ENCODE assay signal across 28 mouse cellular contexts in genomic region chr14:30837416-30837996, GRCm38 (mm10). TPM values are rescaled to one million over a fixed set of nuclear protein-coding genes. Genes with fewer than 3 reads are reported as not detected.
DNase-seq lines count a peak whose midpoint lies in the region; ATAC-seq and TF ChIP-seq lines count a peak whose summit lies in the region.
"Had no signal": no experiment of that assay in that cellular context is flagged by ENCODE, and none has a peak within 500 bp of the region (broad histone marks: within the 10 kb centered on the region; RNA-seq: fewer than 3 reads in every experiment).

No protein-coding gene starts in this region.

- H3ac ChIP-seq in C2C12 (ENCODE audit: control insufficient read depth, insufficient read length, low read depth) = no peak overlapping the region

- no peak overlapping the region for H3K9ac ChIP-seq in heart, embryonic 16.5 days (ENCODE audit: low read length)
- H3K9ac ChIP-seq in heart, embryonic 12.5 days = no peak overlapping the region
- H3K9ac ChIP-seq in kidney, postnatal 0 days (ENCODE audit: low read depth, low read length) = no peak overlapping the region
- H3K9ac ChIP-seq in midbrain, embryonic 13.5 days (replicated peaks) = no peak overlapping the region
- H3K9ac ChIP-seq: forebrain, embryonic 13.5 days; heart, embryonic 15.5 days; hindbrain, embryonic 14.5 days had no signal

- H3K27ac ChIP-seq in heart, embryonic 16.5 days (ENCODE audit: low read length) = 0 out of 2 replicates have a peak overlapping the region, but pooled peaks have one; percentile 4
- H3K27ac ChIP-seq in heart, embryonic 12.5 days (ENCODE audit: poor library complexity, severe bottlenecking) = no peak overlapping the region
- H3K27ac ChIP-seq in kidney, postnatal 0 days = peak overlapping the region; percentile 13; the same call in 1 of the 2 replicates
- no peak overlapping the region for H3K27ac ChIP-seq in midbrain, embryonic 13.5 days
- H3K27ac ChIP-seq: forebrain, embryonic 10.5 days; forebrain, embryonic 13.5 days; gastrocnemius, adult 2 months; heart, embryonic 15.5 days; hindbrain, embryonic 14.5 days; hindbrain, postnatal 0 days had no signal

- no peak for ATAC-seq in heart, embryonic 16.5 days (replicated peaks; ENCODE audit: extremely low read depth, insufficient read depth, low FRiP score)
- no peak for ATAC-seq in heart, embryonic 12.5 days (ENCODE audit: insufficient number of reproducible peaks, low FRiP score)
- ATAC-seq in kidney, postnatal 0 days (replicated peaks; ENCODE audit: low FRiP score, low read depth) = no peak
- no peak for ATAC-seq in midbrain, embryonic 13.5 days
- ATAC-seq: forebrain, embryonic 13.5 days; forebrain, embryonic 16.5 days; hindbrain, postnatal 0 days; inflammation-experienced regulatory T-cells, adult 6 months; intestine, embryonic 16.5 days; Patski had no signal

- no peaks in the 10 kb centered on the region for H3K27me3 ChIP-seq in heart, embryonic 16.5 days (ENCODE audit: control insufficient read depth, insufficient read depth, low read length)
- H3K27me3 ChIP-seq in heart, embryonic 12.5 days (replicated peaks) = no peaks in the 10 kb centered on the region
- no peaks in the 10 kb centered on the region for H3K27me3 ChIP-seq in kidney, postnatal 0 days (ENCODE audit: insufficient read depth, low read length)
- H3K27me3 ChIP-seq in C2C12 (ENCODE audit: control insufficient read depth, insufficient read depth, insufficient read length) = no peaks in the 10 kb centered on the region
- no peaks in the 10 kb centered on the region for H3K27me3 ChIP-seq in splenic B cell, adult 2 months (ENCODE audit: control insufficient read depth, insufficient read depth, low read length, poor library complexity, severe bottlenecking)
- H3K27me3 ChIP-seq in midbrain, embryonic 13.5 days = no peaks in the 10 kb centered on the region
- H3K27me3 ChIP-seq: forebrain, embryonic 13.5 days; heart, embryonic 15.5 days; Patski had no signal

- no peaks in the 10 kb centered on the region for H3K36me3 ChIP-seq in heart, embryonic 16.5 days (ENCODE audit: control insufficient read depth, insufficient read depth)
- H3K36me3 ChIP-seq in heart, embryonic 12.5 days = peaks cover 9% of the 10 kb centered on the region; the same call in 1 of the 2 replicates
- H3K36me3 ChIP-seq in kidney, postnatal 0 days (ENCODE audit: insufficient read depth, low read length) = no peaks in the 10 kb centered on the region
- peaks cover 6% of the 10 kb centered on the region for H3K36me3 ChIP-seq in C2C12 (ENCODE audit: control insufficient read depth, insufficient read depth)
- peaks cover 2% of the 10 kb centered on the region; the same call in 1 of the 2 replicates for H3K36me3 ChIP-seq in splenic B cell, adult 2 months (ENCODE audit: control insufficient read depth, insufficient read depth, low read length, poor library complexity, severe bottlenecking)
- peaks cover 21% of the 10 kb centered on the region for H3K36me3 ChIP-seq in midbrain, embryonic 13.5 days
- H3K36me3 ChIP-seq: heart, embryonic 15.5 days had no signal

- H3K4me2 ChIP-seq in heart, embryonic 16.5 days (ENCODE audit: low read depth, low read length) = no peak overlapping the region
- no peak overlapping the region for H3K4me2 ChIP-seq in heart, embryonic 12.5 days
- H3K4me2 ChIP-seq in kidney, postnatal 0 days (ENCODE audit: low read length) = no peak overlapping the region
- no peak overlapping the region for H3K4me2 ChIP-seq in midbrain, embryonic 13.5 days (replicated peaks)
- H3K4me2 ChIP-seq: forebrain, embryonic 13.5 days; heart, embryonic 15.5 days; hindbrain, embryonic 14.5 days had no signal

- H3K79me3 ChIP-seq in C2C12 (ENCODE audit: low read depth) = peaks cover 7% of the 10 kb centered on the region

- 56% methylated on average over 14 of the region's 14 CpGs for WGBS in heart, embryonic 16.5 days
- WGBS in heart, embryonic 12.5 days = 72% methylated on average over 14 of the region's 14 CpGs
- WGBS in kidney, postnatal 0 days = 70% methylated on average over 14 of the region's 14 CpGs
- 93% methylated on average over 14 of the region's 14 CpGs for WGBS in midbrain, embryonic 13.5 days

- no peaks in the 10 kb centered on the region for H3K9me3 ChIP-seq in heart, embryonic 16.5 days (replicated peaks; ENCODE audit: control insufficient read depth, low read length)
- no peaks in the 10 kb centered on the region for H3K9me3 ChIP-seq in heart, embryonic 12.5 days (replicated peaks)
- H3K9me3 ChIP-seq in kidney, postnatal 0 days (replicated peaks; ENCODE audit: low read length) = no peaks in the 10 kb centered on the region
- H3K9me3 ChIP-seq in midbrain, embryonic 13.5 days = no peaks in the 10 kb centered on the region
- H3K9me3 ChIP-seq: forebrain, embryonic 10.5 days; forebrain, embryonic 13.5 days; G1E; heart, embryonic 15.5 days had no signal

- TF ChIP-seq CTCF in kidney, postnatal 0 days (IDR thresholded peaks at IDR 0.05; ENCODE audit: low read depth) = no peak
- no peak for TF ChIP-seq CTCF in C2C12 (IDR thresholded peaks at IDR 0.05; ENCODE audit: control insufficient read depth, insufficient read depth, insufficient read length)

- H3K4me1 ChIP-seq in heart, embryonic 16.5 days (ENCODE audit: control insufficient read depth, insufficient read depth, low read length) = peaks cover 8% of the 10 kb centered on the region; the same call in 1 of the 2 replicates
- peaks cover 21% of the 10 kb centered on the region for H3K4me1 ChIP-seq in heart, embryonic 12.5 days (replicated peaks)
- no peaks in the 10 kb centered on the region for H3K4me1 ChIP-seq in kidney, postnatal 0 days (replicated peaks; ENCODE audit: insufficient read depth, low read length)
- no peaks in the 10 kb centered on the region for H3K4me1 ChIP-seq in midbrain, embryonic 13.5 days (replicated peaks)
- H3K4me1 ChIP-seq: forebrain, embryonic 10.5 days; forebrain, embryonic 13.5 days had no signal

- no peak for DNase-seq in kidney, postnatal 0 days (ENCODE audit: low spot score)
- no peak for DNase-seq in kidney, adult 8-10 months
- peak; percentile 15 for DNase-seq in splenic B cell, adult 2 months (ENCODE audit: low read depth, low spot score)
- DNase-seq: adrenal gland, postnatal 10 days; adrenal gland, postnatal 36 days; cerebellum, adult 18-20 months; cerebellum, adult 9-10 months; cerebellum, postnatal 14 days; gastrocnemius, adult 2 months; gastrocnemius, postnatal 14 days; heart, postnatal 4 days had no signal

- no peak overlapping the region for H3K4me3 ChIP-seq in heart, embryonic 16.5 days (ENCODE audit: low read length)
- no peak overlapping the region for H3K4me3 ChIP-seq in heart, embryonic 12.5 days
- no peak overlapping the region for H3K4me3 ChIP-seq in kidney, postnatal 0 days (replicated peaks; ENCODE audit: low read depth, low read length)
- H3K4me3 ChIP-seq in C2C12 (ENCODE audit: insufficient read depth, poor library complexity, severe bottlenecking) = no peak overlapping the region
- no peak overlapping the region for H3K4me3 ChIP-seq in midbrain, embryonic 13.5 days (replicated peaks)
- H3K4me3 ChIP-seq: forebrain, embryonic 10.5 days; forebrain, embryonic 13.5 days; gastrocnemius, adult 2 months; heart, embryonic 15.5 days had no signal

- H3K79me2 ChIP-seq in C2C12 (ENCODE audit: control insufficient read depth, insufficient read depth) = peaks cover 41% of the 10 kb centered on the region

TF ChIP-seq in C2C12, 6 proteins besides CTCF, POLR2A, EP300 and RAD21:
- TF ChIP-seq MYOD1 (IDR thresholded peaks at IDR 0.05; ENCODE audit: control insufficient read depth, insufficient read length, low read depth) (peak; percentile 84), CEBPB (IDR thresholded peaks at IDR 0.05; ENCODE audit: low read depth) (no peak)
TF ChIP-seq in C2C12: peak in this region for 1.

RNA-seq across cellular contexts. Expression of gene Tmem110, which starts 12.1 kb away (rescaled TPM):
- polyA plus RNA-seq in heart, embryonic 16.5 days (2015; fragmentation: Nextera tagmentation; extraction: Ambion mirVana) = 13.2 and 15.0 TPM in 2 replicates
- polyA plus RNA-seq in heart, embryonic 12.5 days (2016; fragmentation: Nextera tagmentation; extraction: Ambion mirVana) = 19.1 and 21.1 TPM in 2 replicates
- 22.6 and 23.4 TPM in 2 replicates for polyA plus RNA-seq in kidney, postnatal 0 days (2015; fragmentation: Nextera tagmentation; extraction: Ambion mirVana)
- polyA plus RNA-seq in C2C12 (2012; fragmentation: generic; extraction: Trizol) = 15.7 TPM
- polyA plus RNA-seq in midbrain, embryonic 13.5 days (2015; fragmentation: Nextera tagmentation; extraction: Ambion mirVana) = 18.2 and 18.9 TPM in 2 replicates

RNA-seq across cellular contexts. Expression of gene Mustn1, which starts 41.5 kb away (rescaled TPM):
- 4.6 and 5.6 TPM in 2 replicates for polyA plus RNA-seq in heart, embryonic 16.5 days (2015; fragmentation: Nextera tagmentation; extraction: Ambion mirVana)
- 2.3 and 2.6 TPM in 2 replicates for polyA plus RNA-seq in heart, embryonic 12.5 days (2016; fragmentation: Nextera tagmentation; extraction: Ambion mirVana)
- 6.6 and 8.1 TPM in 2 replicates for polyA plus RNA-seq in kidney, postnatal 0 days (2015; fragmentation: Nextera tagmentation; extraction: Ambion mirVana)
- polyA plus RNA-seq in C2C12 (2012; fragmentation: generic; extraction: Trizol) = 10.3 TPM
- 0.67 and 0.70 TPM in 2 replicates for polyA plus RNA-seq in midbrain, embryonic 13.5 days (2015; fragmentation: Nextera tagmentation; extraction: Ambion mirVana)

RNA-seq across cellular contexts. Expression of gene Itih4, which starts 48.8 kb away (rescaled TPM):
- polyA plus RNA-seq in heart, embryonic 16.5 days (2015; fragmentation: Nextera tagmentation; extraction: Ambion mirVana) = 0.38 and 0.41 TPM in 2 replicates
- 0.17 TPM in 1 of 2 replicates, not detected in the other for polyA plus RNA-seq in heart, embryonic 12.5 days (2016; fragmentation: Nextera tagmentation; extraction: Ambion mirVana)
- polyA plus RNA-seq in kidney, postnatal 0 days (2015; fragmentation: Nextera tagmentation; extraction: Ambion mirVana) = 0.17 and 0.26 TPM in 2 replicates
- polyA plus RNA-seq in C2C12 (2012; fragmentation: generic; extraction: Trizol) = 0.11 TPM
- polyA plus RNA-seq in midbrain, embryonic 13.5 days (2015; fragmentation: Nextera tagmentation; extraction: Ambion mirVana) = not detected in 2 replicates
- polyA plus RNA-seq: embryonic facial prominence, embryonic 11.5 days; embryonic facial prominence, embryonic 14.5 days; forebrain, embryonic 10.5 days; forebrain, embryonic 13.5 days; forebrain, embryonic 16.5 days; G1E; hindbrain, embryonic 11.5 days; hindbrain, embryonic 14.5 days; hindbrain, postnatal 0 days; inflammation-experienced regulatory T-cells, adult 6 months had no signal

Comparison
In these comparisons a context has a peak if more than half of its experiments do, and no peak if none do; other contexts are left out.
1. H3K27ac ChIP-seq: peak in heart, embryonic 16.5 days (single experiment) and kidney, postnatal 0 days (single experiment); none in heart, embryonic 12.5 days (single experiment) and midbrain, embryonic 13.5 days (single experiment).